Mouse (Mus musculus): ENCODE measurements around the gene Kcp. TPM values are rescaled to one million over a fixed set of nuclear protein-coding genes. Genes with fewer than 3 reads are reported as not detected.

Kcp gene
- polyA plus RNA-seq, 1 experiment from 2014 or later, result 13.7 TPM

- Histone ChIP-seq H3K4me3 (replicated peaks) (no peak overlapping the region), H3K27me3 (replicated peaks) (no peaks in the 10 kb centered on the region), H3K27ac (no peak overlapping the region), H3K9ac (no peak overlapping the region), H3K4me1 (replicated peaks) (no peaks in the 10 kb centered on the region), H3K4me2 (replicated peaks) (no peak overlapping the region), H3K9me3 (no peaks in the 10 kb centered on the region), H3K36me3 (peaks cover 19% of the 10 kb centered on the region)
- 93% methylated on average over 7 of the region's 7 CpGs for WGBS
- no peak for ATAC-seq
Observed at GRCm38 (mm10) chr6:29445354-29445753, 62.4 kb downstream of the Kcp start.

GRCm38 (mm10) chr6:29444773-29445172 is 63.0 kb downstream of the Kcp start:
- H3K36me3 ChIP-seq, result peaks cover 19% of the 10 kb centered on the region
- no peak overlapping the region for H3K9ac ChIP-seq
- WGBS, result 66% methylated on average over 11 of the region's 11 CpGs
- H3K4me1 ChIP-seq (replicated peaks), result no peaks in the 10 kb centered on the region
- H3K4me2 ChIP-seq (replicated peaks), result no peak overlapping the region
- no peak overlapping the region for H3K27ac ChIP-seq
- no peak for ATAC-seq
- no peak overlapping the region for H3K4me3 ChIP-seq (replicated peaks)
- no peaks in the 10 kb centered on the region for H3K9me3 ChIP-seq
- no peaks in the 10 kb centered on the region for H3K27me3 ChIP-seq (replicated peaks)

- H3K9me3 ChIP-seq, result no peaks in the 10 kb centered on the region
- no peak overlapping the region for H3K4me3 ChIP-seq (replicated peaks)
- no peak overlapping the region for H3K27ac ChIP-seq
- no peak overlapping the region for H3K9ac ChIP-seq
- H3K4me2 ChIP-seq (replicated peaks), result no peak overlapping the region
- H3K36me3 ChIP-seq, result peaks cover 11% of the 10 kb centered on the region
- ATAC-seq, result no peak
- 91% methylated on average over 6 of the region's 6 CpGs for WGBS
- H3K27me3 ChIP-seq (replicated peaks), result no peaks in the 10 kb centered on the region
- peaks cover 15% of the 10 kb centered on the region; the same call in 1 of the 2 replicates for H3K4me1 ChIP-seq (replicated peaks)
Observed at GRCm38 (mm10) chr6:29439789-29440188, 68.0 kb downstream of the Kcp start.

GRCm38 (mm10) chr6:29439251-29439650 is 68.5 kb downstream of the Kcp start:
- no peak overlapping the region for H3K9ac ChIP-seq
- no peak overlapping the region for H3K4me2 ChIP-seq (replicated peaks)
- no peak overlapping the region for H3K27ac ChIP-seq
- no peak overlapping the region for H3K4me3 ChIP-seq (replicated peaks)
- WGBS, result 90% methylated on average over 4 of the region's 4 CpGs
- peaks cover 10% of the 10 kb centered on the region for H3K36me3 ChIP-seq
- H3K4me1 ChIP-seq (replicated peaks), result peaks cover 15% of the 10 kb centered on the region; the same call in 1 of the 2 replicates
- H3K9me3 ChIP-seq, result no peaks in the 10 kb centered on the region
- peaks cover under 1% of the 10 kb centered on the region; the same call in 1 of the 2 replicates for H3K27me3 ChIP-seq (replicated peaks)
- no peak for ATAC-seq

GRCm38 (mm10) chr6:29436461-29436934 is 71.3 kb downstream of the Kcp start:
- Histone ChIP-seq H3K9me3 (no peaks in the 10 kb centered on the region), H3K9ac (no peak overlapping the region), H3K27ac (peak overlapping the region; percentile 86), H3K4me3 (replicated peaks) (peak overlapping the region; percentile 53), H3K4me2 (replicated peaks) (peak overlapping the region; percentile 70), H3K27me3 (replicated peaks) (peaks cover 12% of the 10 kb centered on the region), H3K36me3 (0 out of 2 replicates have a peak, but pooled peaks cover 4% of the 10 kb centered on the region), H3K4me1 (replicated peaks) (peaks cover 21% of the 10 kb centered on the region)
- ATAC-seq, result no peak
- 15% methylated on average over 11 of the region's 11 CpGs for WGBS

- peak; percentile 63 for ATAC-seq
Observed at GRCm38 (mm10) chr6:29435940-29436451, 71.8 kb downstream of the Kcp start.

GRCm38 (mm10) chr6:29434911-29435691 is 72.7 kb downstream of the Kcp start:
- Histone ChIP-seq H3K27me3 (replicated peaks) (peaks cover 12% of the 10 kb centered on the region), H3K9me3 (no peaks in the 10 kb centered on the region), H3K4me1 (replicated peaks) (peaks cover 21% of the 10 kb centered on the region), H3K27ac (peak overlapping the region; percentile 86), H3K9ac (peak overlapping the region; percentile 52), H3K36me3 (no peaks in the 10 kb centered on the region), H3K4me3 (replicated peaks) (peak overlapping the region; percentile 53), H3K4me2 (replicated peaks) (peak overlapping the region; percentile 70)
- peak; percentile 71 for ATAC-seq
- WGBS, result 6% methylated on average over 13 of the region's 13 CpGs

More at GRCm38 (mm10) chr6:29435940-29436451, 71.8 kb downstream of the Kcp start:
- Histone ChIP-seq H3K9me3 (no peaks in the 10 kb centered on the region), H3K4me1 (replicated peaks) (peaks cover 21% of the 10 kb centered on the region), H3K27me3 (replicated peaks) (peaks cover 12% of the 10 kb centered on the region), H3K36me3 (0 out of 2 replicates have a peak, but pooled peaks cover 3% of the 10 kb centered on the region), H3K4me3 (replicated peaks) (peak overlapping the region; percentile 53), H3K4me2 (replicated peaks) (peak overlapping the region; percentile 70), H3K9ac (peak overlapping the region; percentile 52; the same call in 1 of the 2 replicates), H3K27ac (peak overlapping the region; percentile 86)
- WGBS, result 22% methylated on average over 6 of the region's 6 CpGs

- Histone ChIP-seq H3K9me3 (no peaks in the 10 kb centered on the region), H3K36me3 (no peaks in the 10 kb centered on the region), H3K4me3 (replicated peaks) (peak overlapping the region; percentile 53), H3K9ac (peak overlapping the region; percentile 52), H3K27ac (peak overlapping the region; percentile 86), H3K27me3 (replicated peaks) (peaks cover 12% of the 10 kb centered on the region), H3K4me1 (replicated peaks) (peaks cover 21% of the 10 kb centered on the region), H3K4me2 (replicated peaks) (peak overlapping the region; percentile 70)
- ATAC-seq, result peak; percentile 9; the same call in 1 of the 2 replicates
- WGBS, result 5% methylated on average over 27 of the region's 27 CpGs
Observed at GRCm38 (mm10) chr6:29433804-29434795, 73.7 kb downstream of the Kcp start.

GRCm38 (mm10) chr6:29433038-29433803 is 74.5 kb downstream of the Kcp start, which contains the start of gene Flnc:
TSS of gene Flnc (plus strand) at chr6:29433256.
- Histone ChIP-seq H3K4me2 (replicated peaks) (peak within 1 kb of the TSS; percentile 70), H3K27me3 (replicated peaks) (peaks cover 12% of the 10 kb centered on the region), H3K9me3 (no peaks in the 10 kb centered on the region), H3K4me3 (replicated peaks) (peak within 1 kb of the TSS; percentile 53), H3K4me1 (replicated peaks) (peaks cover 21% of the 10 kb centered on the region), H3K9ac (peak within 1 kb of the TSS; percentile 52), H3K36me3 (no peaks in the 10 kb centered on the region), H3K27ac (peak within 1 kb of the TSS; percentile 86)
- peak; percentile 40 for ATAC-seq
- under 1% methylated on average over 73 of the region's 77 CpGs for WGBS

- Histone ChIP-seq H3K36me3 (no peaks in the 10 kb centered on the region), H3K4me3 (replicated peaks) (peak overlapping the region; percentile 53), H3K27me3 (replicated peaks) (peaks cover 12% of the 10 kb centered on the region), H3K4me1 (replicated peaks) (peaks cover 21% of the 10 kb centered on the region), H3K9me3 (no peaks in the 10 kb centered on the region), H3K27ac (no peak overlapping the region), H3K4me2 (replicated peaks) (peak overlapping the region; percentile 70), H3K9ac (no peak overlapping the region)
- no peak for ATAC-seq
Observed at GRCm38 (mm10) chr6:29432676-29433037, 75.1 kb downstream of the Kcp start.

GRCm38 (mm10) chr6:29432156-29432555 is 75.6 kb downstream of the Kcp start:
- no peaks in the 10 kb centered on the region for H3K36me3 ChIP-seq
- H3K4me2 ChIP-seq (replicated peaks), result no peak overlapping the region
- H3K27me3 ChIP-seq (replicated peaks), result peaks cover 12% of the 10 kb centered on the region
- H3K9me3 ChIP-seq, result no peaks in the 10 kb centered on the region
- no peak overlapping the region for H3K27ac ChIP-seq
- H3K4me1 ChIP-seq (replicated peaks), result peaks cover 21% of the 10 kb centered on the region
- no peak overlapping the region for H3K9ac ChIP-seq
- no peak for ATAC-seq
- no peak overlapping the region for H3K4me3 ChIP-seq (replicated peaks)
- WGBS, result 53% methylated on average over 3 of the region's 3 CpGs
